Mouse (Mus musculus): Measurements from ENCODE around the gene Prss36.
"Not testable (repeated sequence)": the region's sequence is repeated elsewhere in the genome, so short reads cannot be mapped to it uniquely, and the experiment has no call there.

Prss36 gene

GRCm38 (mm10) chr7:127946470-127947023, at the start of gene Prss36:
Prss36 (minus strand) TSS chr7:127946725.
- no peak for DNase-seq

- no peak for DNase-seq
These were observed 46.9 kb upstream of the Prss36 start, which contains the start of gene Pycard for GRCm38 (mm10) chr7:127993341-127993977. Pycard (minus strand) TSS chr7:127993867.

GRCm38 (mm10) chr7:127992488-127993340, 46.2 kb upstream of the Prss36 start:
- no peak for DNase-seq

DNA sequence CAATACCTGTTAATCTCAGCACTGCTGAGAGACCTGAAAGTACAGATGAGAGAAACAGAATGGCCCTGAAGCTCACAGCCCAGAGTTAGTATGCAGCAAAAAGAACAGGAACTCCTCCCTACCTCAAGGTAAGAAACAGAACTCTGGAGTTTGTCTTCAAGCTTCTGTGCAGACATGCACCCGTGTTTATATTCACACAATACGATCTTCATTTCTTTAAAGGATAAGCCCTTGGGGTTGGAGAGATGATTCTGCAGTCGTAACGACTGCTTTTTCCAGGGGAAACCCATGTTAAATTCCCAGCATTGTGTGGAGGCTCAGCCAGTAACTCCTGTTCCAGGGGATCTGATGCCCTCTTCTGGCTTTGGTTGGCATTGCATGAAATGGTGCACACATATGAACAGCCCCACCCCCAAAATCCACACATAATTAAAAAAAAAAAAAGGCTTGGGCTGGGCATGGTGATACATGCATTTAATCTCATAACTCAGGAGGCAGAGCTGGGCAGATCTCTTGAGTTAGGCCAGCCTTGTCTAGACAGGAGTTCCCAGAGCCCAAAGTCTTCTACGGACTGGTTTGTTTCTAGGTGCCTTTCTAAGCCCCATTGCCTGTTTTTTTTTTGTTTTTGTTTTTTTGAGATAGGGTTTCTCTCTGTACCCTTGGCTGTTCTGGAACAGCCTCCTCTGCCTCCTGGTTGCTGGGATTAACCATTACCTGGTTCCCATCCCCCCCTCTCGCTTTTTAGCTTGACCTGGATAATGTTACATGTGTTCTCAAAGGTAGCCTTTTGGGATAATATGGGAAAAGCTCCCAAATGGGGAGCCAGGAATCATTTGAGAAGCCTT, 45.3 kb upstream of the Prss36 start:
- DNase-seq = peak; percentile 57

- no peak for DNase-seq
These were observed 42.4 kb upstream of the Prss36 start for GRCm38 (mm10) chr7:127988904-127989303.

GRCm38 (mm10) chr7:127980606-127981005, 34.1 kb upstream of the Prss36 start:
- no peak for DNase-seq

GRCm38 (mm10) chr7:127978856-127979255, 32.3 kb upstream of the Prss36 start:
- no peak for DNase-seq

DNA sequence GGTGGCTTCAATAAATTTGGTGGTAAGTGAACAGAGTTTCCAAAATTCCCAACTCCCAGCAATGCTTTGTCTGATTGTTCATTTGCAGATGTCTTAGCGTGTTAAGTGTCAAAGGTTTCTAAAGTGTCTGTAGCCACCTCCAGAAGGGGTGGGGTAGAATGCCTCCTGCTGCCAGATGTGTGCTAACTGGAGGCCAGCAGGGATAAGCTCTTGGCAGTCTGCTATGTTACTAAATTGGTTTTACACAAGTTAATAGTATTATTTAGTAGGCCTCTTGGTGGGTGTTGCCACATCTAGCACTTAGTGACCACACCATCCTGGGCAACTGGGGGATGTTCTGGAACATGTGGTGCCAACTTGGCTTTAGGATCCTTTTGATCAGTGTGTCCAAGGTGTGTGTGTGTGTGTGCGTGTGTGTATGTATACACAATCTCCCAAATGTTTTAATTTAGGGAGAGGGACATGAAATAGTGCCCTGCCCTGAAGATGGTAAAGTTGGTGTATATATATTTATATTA, 27.9 kb upstream of the Prss36 start:
- DNase-seq = no peak

DNA sequence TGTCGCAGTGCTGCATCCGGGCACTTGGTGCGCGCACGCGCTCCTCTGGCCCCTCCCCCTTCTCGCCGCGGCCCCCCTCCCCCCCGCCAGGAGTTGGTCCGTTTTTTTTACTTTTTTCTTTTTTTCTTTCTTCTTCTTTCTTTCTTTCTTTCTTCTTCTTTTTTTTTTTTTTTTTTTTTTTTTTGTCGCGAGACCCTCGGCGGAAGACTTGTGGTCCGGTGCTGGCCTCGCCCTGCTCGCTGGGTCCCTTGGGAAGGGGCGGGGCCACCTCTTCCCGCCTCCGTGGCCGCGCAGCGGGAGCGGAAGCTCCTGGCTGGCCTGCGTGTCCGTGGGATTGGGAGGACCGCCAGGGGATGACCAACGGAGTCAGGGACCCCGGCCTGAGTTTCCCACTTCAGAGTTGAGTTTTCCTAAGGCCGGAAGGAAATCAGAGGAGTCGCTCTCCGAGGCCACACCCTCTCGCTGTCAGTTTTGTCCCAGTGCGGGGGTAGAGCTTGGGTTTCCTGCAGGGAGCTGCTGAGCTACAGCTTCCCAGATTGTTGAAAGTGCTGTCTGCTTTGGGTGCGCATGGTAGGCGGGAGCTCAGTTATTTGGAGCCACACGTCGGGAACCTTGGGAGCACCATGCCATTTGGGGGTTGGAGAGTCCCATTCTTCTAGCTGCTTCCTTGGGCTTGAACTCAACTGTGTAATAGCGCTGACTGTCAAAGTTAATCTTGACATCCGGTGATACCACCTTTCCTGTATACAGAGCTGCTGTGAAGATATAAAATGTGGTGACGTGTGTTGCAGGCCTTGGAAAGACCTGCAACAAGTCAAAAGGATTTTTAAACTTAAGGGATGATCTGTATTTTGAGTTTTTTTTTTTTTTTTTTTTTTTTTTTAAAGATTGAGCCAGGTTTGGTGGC, 21.6 kb upstream of the Prss36 start:
- DNase-seq = peak; percentile 82

DNA sequence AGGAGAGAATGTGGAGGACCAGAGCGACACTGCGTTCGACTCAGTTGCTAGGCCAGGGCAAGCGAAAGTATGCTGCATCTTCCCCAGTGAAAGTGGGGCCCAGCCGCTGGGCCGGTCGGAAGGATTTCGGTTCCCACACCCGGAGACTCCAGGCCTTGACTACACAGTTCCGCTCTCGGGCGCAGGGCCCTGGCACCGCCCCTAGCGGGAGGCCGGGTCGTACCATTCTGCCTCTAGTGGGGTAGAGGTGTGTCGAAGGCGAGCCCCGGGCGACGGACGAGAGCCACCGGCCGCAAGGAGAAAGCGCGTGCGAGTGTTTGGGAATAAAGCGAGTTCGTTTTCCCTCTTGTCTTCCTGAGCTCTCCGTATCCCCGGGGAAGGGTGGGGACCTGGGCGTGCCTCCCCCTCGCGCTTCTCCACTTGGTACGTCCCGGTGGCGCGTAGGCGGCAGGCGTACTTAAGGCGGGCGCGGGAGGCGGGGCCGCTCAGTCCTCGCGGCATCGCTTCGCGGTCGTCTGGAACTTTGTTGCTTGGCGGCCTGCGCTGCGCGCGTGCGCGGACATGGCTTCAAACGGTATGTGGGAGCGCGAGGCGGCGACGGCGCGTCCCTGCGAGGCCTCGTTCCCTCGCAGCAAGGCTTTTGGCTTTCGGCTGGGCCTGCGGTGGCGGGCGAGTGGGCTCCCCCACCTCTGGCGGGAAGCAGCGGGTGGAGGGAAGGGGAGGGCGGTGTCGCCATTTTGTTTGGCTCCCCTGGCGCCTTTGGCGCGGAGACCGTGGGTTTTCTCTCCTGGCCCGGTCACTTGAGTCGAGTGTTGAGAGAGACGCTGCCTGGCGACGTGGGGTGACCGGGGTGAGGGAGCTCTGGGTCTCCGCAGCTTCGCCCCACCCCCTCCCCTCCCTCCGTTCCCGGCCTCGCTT, 20.7 kb upstream of the Prss36 start, which contains the start of gene Fus:
Fus (plus strand) TSS at position 454 of the 918 bp plus-strand sequence.
- DNase-seq = peak; percentile 95

- DNase-seq = peak; percentile 36
These were observed 19.9 kb upstream of the Prss36 start for GRCm38 (mm10) chr7:127966371-127966918.

DNA sequence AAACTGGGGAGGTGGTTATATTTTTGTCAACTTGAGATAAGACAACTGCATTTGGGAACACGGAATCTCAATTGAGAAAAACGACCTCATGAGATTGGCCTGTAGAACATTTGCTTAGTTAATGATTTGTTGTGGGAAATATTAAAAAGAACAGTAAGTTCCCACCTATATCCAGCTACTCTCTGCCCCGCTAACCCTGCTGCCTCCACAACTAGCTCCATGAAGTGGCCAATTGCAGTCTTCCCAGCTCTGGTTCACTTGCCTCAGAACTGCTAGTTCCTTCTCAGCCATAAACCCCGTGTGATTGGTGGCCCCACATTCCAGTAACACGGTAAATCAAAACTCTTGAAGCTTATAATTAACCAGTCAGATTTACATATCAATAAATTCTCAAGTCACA, 12.8 kb upstream of the Prss36 start:
- DNase-seq = no peak

- no peak for DNase-seq
These were observed 6.5 kb upstream of the Prss36 start for GRCm38 (mm10) chr7:127952864-127953581.

- no peak for DNase-seq
These were observed 1.9 kb downstream of the Prss36 start for GRCm38 (mm10) chr7:127944614-127945013.

- not testable (repeated sequence) for DNase-seq
These were observed 4.4 kb downstream of the Prss36 start for GRCm38 (mm10) chr7:127942097-127942496.

DNA sequence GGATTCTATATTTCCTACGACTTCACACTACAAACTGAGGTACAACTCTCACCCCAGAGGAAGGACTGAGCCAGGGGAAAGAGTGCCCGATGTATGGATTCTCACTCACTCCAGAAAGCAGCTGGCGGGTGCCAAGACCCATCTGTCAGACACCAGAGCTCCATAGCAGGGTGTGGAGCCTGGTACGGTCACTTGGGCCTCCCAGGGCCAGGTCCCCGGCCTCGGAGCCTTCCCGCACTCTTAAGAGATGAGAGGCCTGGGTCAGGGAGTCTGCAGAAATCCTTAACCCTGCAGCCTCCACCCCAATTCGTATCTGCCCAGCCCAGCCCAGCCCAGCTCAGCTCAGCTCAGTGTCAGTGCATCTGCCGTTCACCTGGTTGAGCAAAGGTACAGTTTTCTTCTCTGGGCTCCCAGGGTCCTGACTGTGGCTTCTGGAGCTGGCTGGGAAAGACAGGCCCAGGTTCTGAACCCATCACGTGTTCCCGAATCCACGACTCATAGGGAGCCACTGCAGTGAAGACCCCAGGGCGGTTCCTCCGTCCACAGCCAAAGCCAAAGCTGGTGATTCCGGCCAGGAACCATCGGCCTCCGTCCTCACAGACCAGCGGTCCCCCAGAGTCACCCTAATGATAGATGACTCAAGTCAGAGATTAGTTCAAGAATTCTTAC, 10.2 kb downstream of the Prss36 start:
- peak; percentile 43 for DNase-seq

- no peak for DNase-seq
These were observed 10.8 kb downstream of the Prss36 start for GRCm38 (mm10) chr7:127935748-127936159.

GRCm38 (mm10) chr7:127935028-127935722, 11.3 kb downstream of the Prss36 start:
- DNase-seq = peak; percentile 96

All from cerebellum, adult 9-11 months (tissue).